Mouse (Mus musculus) hindbrain, embryonic 14.5 days (tissue): Measurements from ENCODE around the gene Lrp1. TPM values are rescaled to one million over a fixed set of nuclear protein-coding genes. Genes with fewer than 3 reads are reported as not detected.
"Not testable (repeated sequence)": the region's sequence is repeated elsewhere in the genome, so short reads cannot be mapped to it uniquely, and the experiment has no call there.

Experiments
- ATAC-seq: fragments of 200-750 bp; cut with Nextera tagmentation; 2 replicates; pipeline ENCODE4 v1.8.0; 2017; ENCODE audit warnings: moderate number of reproducible peaks, mild to moderate bottlenecking, moderate TSS enrichment, moderate library complexity; ENCODE audit not compliant: low FRiP score
- DNase-seq: peaks from one replicate; pipeline ENCODE4 v3.0.0-alpha.2; 2015; ENCODE audit warnings: low spot score
- H3K27ac ChIP-seq: fragments of 300-500 bp; sonication (generic); 2 replicates; pipeline ENCODE4 v1.5.1; 2014; ENCODE audit warnings: mild to moderate bottlenecking, moderate library complexity
- H3K27me3 ChIP-seq: fragments of 300-500 bp; sonication (generic); 2 replicates; pipeline ENCODE4 v1.6.1; 2014; ENCODE audit warnings: mild to moderate bottlenecking, low read length, mixed read lengths; ENCODE audit not compliant: control insufficient read depth, insufficient read depth
- H3K36me3 ChIP-seq: fragments of 300-500 bp; sonication (generic); replicated peaks from 2 replicates; pipeline ENCODE4 v1.6.1; 2014; ENCODE audit not compliant: control insufficient read depth, insufficient read depth
- H3K4me1 ChIP-seq: fragments of 300-500 bp; sonication (generic); replicated peaks from 2 replicates; pipeline ENCODE4 v1.6.1; 2014; ENCODE audit warnings: antibody characterized with exemption, low read length, mixed read lengths; ENCODE audit not compliant: control insufficient read depth, insufficient read depth
- H3K4me2 ChIP-seq: fragments of 300-500 bp; sonication (generic); replicated peaks from 2 replicates; pipeline ENCODE4 v1.6.1; 2014; ENCODE audit warnings: mild to moderate bottlenecking, moderate library complexity
- H3K4me3 ChIP-seq: fragments of 300-500 bp; sonication (generic); replicated peaks from 2 replicates; pipeline ENCODE4 v1.5.1; 2014; ENCODE audit warnings: mild to moderate bottlenecking, low read length
- H3K9ac ChIP-seq: fragments of 300-500 bp; sonication (generic); 2 replicates; pipeline ENCODE4 v1.6.1; 2014
- H3K9me3 ChIP-seq: fragments of 300-500 bp; sonication (generic); 2 replicates; pipeline ENCODE4 v1.6.1; 2016; ENCODE audit warnings: low read length; ENCODE audit not compliant: control insufficient read depth
- WGBS: fragments of 180-500 bp; shearing (Covaris S2); extraction: QIAGEN DNeasy Blood & Tissue Kit; methylation state at CpG from one replicate; pipeline ENCODE4 v1.1.7; 2014; 5-methylcytosine and 5-hydroxymethylcytosine counted together
- polyA plus RNA-seq: library from polyadenylated mRNA; unstranded; fragments of >200 nt; fragmentation: Nextera tagmentation; extraction: Ambion mirVana; gene quantifications from 2 replicates; pipeline ENCODE4 v1.2.1, GENCODE M21; 2014

Gene Lrp1
- polyA plus RNA-seq, 1 experiment from 2014 or later, result 118 TPM

DNA sequence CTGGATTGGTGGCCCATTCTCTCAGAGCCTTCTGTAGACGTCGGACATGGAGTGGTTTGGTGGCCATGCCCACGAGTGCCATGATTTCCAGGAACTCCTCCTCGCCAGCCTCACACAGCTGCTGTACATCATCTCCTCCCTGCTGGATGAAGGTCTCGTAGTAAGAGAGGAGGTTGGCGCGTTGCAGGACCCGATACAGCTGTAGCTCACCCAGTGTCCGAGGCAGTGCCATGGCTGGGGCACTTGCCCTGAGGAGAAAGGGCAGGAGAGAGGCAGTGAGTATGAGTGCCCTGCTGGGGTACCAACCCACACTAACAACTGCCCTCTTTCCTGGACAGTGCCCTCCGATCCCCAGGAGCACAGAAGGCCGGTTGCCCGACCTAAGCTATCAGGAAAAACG, 43.9 kb upstream of the Lrp1 start:
- peak overlapping the region; percentile 65 for H3K4me2 ChIP-seq
- ATAC-seq (no peak), DNase-seq (no peak)
- no peaks in the 10 kb centered on the region for H3K9me3 ChIP-seq
- H3K27me3 ChIP-seq, result peaks cover 89% of the 10 kb centered on the region
- peaks cover 31% of the 10 kb centered on the region for H3K4me1 ChIP-seq
- peak overlapping the region; percentile 40 for H3K4me3 ChIP-seq
- 9% methylated on average over 13 of the region's 13 CpGs for WGBS
- no peaks in the 10 kb centered on the region for H3K36me3 ChIP-seq
- H3K27ac ChIP-seq, result no peak overlapping the region
- H3K9ac ChIP-seq, result no peak overlapping the region

DNA sequence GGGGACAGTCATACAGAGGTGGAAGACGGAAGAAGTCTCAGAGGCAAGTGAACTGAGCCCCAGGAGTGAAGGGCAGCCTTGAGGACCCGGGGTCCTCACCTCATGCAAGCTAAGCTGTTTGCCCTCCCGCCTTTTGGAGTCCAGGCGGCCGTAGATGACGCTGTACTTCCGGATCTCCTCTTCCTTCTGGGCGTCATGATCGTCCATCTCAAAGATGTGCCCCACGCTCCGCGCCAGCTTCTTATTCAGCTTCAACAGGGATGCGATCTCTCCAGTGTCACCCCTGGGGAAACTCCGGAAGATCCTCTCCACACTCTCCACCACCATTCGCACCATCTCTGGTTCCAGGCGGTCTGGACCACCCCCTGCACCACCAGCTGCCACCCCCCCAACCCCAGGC, 43.2 kb upstream of the Lrp1 start:
- H3K9ac ChIP-seq, result no peak overlapping the region
- H3K4me2 ChIP-seq, result peak overlapping the region; percentile 65
- H3K9me3 ChIP-seq, result no peaks in the 10 kb centered on the region
- no peaks in the 10 kb centered on the region for H3K36me3 ChIP-seq
- H3K27me3 ChIP-seq, result peaks cover 85% of the 10 kb centered on the region
- H3K4me1 ChIP-seq, result peaks cover 31% of the 10 kb centered on the region
- H3K27ac ChIP-seq, result no peak overlapping the region
- WGBS, result 10% methylated on average over 16 of the region's 16 CpGs
- ATAC-seq, result no peak
- DNase-seq, result no peak
- no peak overlapping the region for H3K4me3 ChIP-seq

GRCm38 (mm10) chr10:127663590-127663989, 42.6 kb upstream of the Lrp1 start:
- Histone ChIP-seq H3K9me3 (no peaks in the 10 kb centered on the region), H3K4me2 (no peak overlapping the region), H3K27me3 (peaks cover 80% of the 10 kb centered on the region), H3K27ac (no peak overlapping the region), H3K4me3 (no peak overlapping the region), H3K36me3 (no peaks in the 10 kb centered on the region), H3K9ac (no peak overlapping the region), H3K4me1 (peaks cover 29% of the 10 kb centered on the region)
- ATAC-seq, result no peak
- no peak for DNase-seq
- 21% methylated on average over 5 of the region's 5 CpGs for WGBS

DNA sequence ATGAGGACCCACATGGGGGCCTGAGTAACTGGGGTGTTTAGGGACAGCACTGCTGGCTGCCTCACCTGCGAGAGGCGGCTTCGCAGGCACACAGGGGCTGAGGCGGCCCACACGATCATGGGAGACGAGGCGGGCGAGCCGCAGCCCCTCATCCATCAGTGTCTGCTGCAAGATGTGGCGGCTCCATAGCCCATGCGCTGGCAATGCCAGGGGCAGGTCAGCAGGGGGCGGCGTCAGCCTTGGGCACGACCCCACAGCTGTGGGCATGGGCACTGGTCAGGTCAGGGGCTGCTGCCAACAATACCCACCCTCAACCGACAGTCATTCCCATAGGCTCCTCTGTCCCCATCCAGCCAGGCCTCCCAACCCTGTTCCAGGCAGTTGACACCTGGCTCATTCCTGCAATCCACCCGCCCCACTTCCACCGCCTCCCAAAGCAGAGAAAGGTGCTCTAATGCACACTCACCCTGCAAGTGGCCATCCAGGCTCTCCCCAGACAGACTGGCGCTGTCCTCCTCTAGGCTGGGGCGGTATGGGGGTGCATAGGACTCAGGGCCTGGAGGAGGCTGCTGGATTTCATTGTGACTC, 41.8 kb upstream of the Lrp1 start:
- 17% methylated on average over 19 of the region's 19 CpGs for WGBS
- Histone ChIP-seq H3K4me1 (peaks cover 21% of the 10 kb centered on the region), H3K4me3 (no peak overlapping the region), H3K36me3 (no peaks in the 10 kb centered on the region), H3K27me3 (peaks cover 73% of the 10 kb centered on the region), H3K4me2 (peak overlapping the region; percentile 29), H3K9ac (0 out of 2 replicates have a peak overlapping the region, but pooled peaks have one; percentile 13), H3K9me3 (no peaks in the 10 kb centered on the region), H3K27ac (no peak overlapping the region)
- DNase-seq (no peak), ATAC-seq (peak; percentile 4; the same call in 1 of the 2 replicates)

DNA sequence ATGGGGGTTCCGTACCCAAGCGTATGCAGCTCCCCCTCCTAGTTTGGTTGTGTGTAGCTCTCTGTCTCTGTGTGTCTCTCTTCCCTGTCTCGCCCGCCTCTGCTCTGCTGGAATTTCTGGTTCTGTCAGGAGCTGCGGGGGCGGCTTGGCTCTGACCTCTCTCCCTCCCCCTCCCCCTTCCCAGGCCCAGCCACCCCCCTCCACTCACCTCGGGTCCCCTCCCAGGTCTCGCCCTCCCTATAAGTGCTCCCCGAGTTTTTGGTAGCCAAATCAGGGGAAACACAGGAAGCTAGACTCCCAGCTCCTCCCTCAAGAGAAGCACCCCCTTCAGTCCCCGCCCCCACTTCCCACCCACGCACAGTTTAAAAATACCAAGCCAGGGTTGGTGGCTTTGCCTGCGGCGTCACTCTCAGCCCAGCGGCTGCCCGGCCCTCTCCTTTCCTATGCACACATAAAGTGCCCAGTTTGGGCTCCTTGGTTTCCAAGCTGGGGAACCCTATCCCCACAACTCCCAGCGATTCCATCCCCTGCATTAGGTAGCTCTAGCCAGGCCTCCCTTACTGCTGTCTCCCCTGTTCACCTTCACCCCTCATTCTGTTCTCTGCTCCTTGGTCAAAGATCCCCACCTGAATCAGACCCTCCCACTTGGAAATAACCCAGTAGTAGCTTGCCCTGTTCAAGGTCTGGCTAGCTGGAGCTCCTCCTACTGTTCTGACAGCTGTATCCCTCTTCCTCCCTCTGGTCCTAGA, 41.1 kb upstream of the Lrp1 start:
- 5% methylated on average over 14 of the region's 16 CpGs for WGBS
- ATAC-seq (peak; percentile 2; the same call in 1 of the 2 replicates), DNase-seq (no peak)
- Histone ChIP-seq H3K9me3 (no peaks in the 10 kb centered on the region), H3K4me3 (no peak overlapping the region), H3K27me3 (peaks cover 66% of the 10 kb centered on the region), H3K4me1 (peaks cover 21% of the 10 kb centered on the region), H3K4me2 (peak overlapping the region; percentile 29), H3K27ac (no peak overlapping the region), H3K36me3 (no peaks in the 10 kb centered on the region), H3K9ac (0 out of 2 replicates have a peak overlapping the region, but pooled peaks have one; percentile 13)

DNA sequence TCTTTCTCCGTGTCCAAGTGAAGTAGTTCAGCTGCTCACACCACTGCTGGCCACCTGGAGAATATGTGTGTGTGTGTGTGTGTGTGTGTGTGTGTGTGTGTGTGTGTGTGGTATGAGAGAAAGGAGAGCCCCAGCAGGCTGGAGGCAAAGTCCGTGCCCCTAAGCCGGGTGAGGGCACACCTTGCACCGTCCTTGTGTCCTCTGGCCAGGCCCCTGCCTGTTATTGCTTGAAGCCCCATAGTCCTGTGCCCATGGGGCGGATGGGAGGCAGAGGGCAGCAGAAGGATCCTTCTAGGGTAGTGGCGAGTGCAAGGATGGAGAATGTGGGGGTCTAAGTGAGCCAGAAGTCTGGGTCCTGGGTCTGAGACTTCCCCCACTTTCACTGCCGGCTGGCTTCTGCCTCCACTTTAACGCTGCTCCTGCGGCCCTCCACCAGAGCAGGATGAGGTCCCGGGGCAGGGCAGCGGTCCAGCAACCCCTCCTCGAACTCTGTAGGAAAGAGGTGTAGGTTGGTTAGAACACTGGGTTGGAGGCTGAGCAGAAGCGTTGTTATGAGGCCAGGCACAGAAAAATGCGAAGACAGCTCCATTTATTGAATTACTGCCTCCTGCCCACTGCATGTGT, 40.5 kb upstream of the Lrp1 start:
- H3K36me3 ChIP-seq, result no peaks in the 10 kb centered on the region
- WGBS, result 14% methylated on average over 14 of the region's 14 CpGs
- H3K4me2 ChIP-seq, result peak overlapping the region; percentile 29
- H3K4me3 ChIP-seq, result no peak overlapping the region
- no peaks in the 10 kb centered on the region for H3K9me3 ChIP-seq
- DNase-seq (no peak), ATAC-seq (no peak)
- H3K27me3 ChIP-seq, result peaks cover 59% of the 10 kb centered on the region
- peaks cover 15% of the 10 kb centered on the region for H3K4me1 ChIP-seq
- H3K27ac ChIP-seq, result no peak overlapping the region
- no peak overlapping the region for H3K9ac ChIP-seq

DNA sequence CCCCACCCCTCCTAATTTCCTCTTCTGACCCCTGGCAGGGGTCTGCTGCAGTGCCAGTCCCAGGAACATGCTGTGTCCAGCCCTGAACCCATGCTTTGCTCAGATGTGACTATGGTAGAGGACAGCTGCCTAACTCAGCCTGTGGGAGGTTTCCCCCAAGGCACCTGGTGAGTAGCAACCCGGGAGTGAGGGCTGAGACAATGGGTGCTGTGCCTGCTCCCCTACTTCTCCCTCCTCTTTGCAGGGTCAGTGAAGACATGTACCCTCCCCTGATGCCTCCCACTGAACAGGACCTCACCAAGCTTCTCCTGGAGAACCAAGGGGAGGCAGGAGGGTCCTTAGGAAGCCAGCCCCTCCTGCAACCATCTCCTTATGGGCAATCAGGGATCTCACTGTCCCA, 38.6 kb upstream of the Lrp1 start:
- peaks cover 41% of the 10 kb centered on the region for H3K27me3 ChIP-seq
- DNase-seq (no peak), ATAC-seq (no peak)
- no peak overlapping the region for H3K9ac ChIP-seq
- peaks cover 9% of the 10 kb centered on the region; the same call in 1 of the 2 replicates for H3K4me1 ChIP-seq
- 50% methylated on average over 1 of the region's 1 CpGs for WGBS
- no peak overlapping the region for H3K4me3 ChIP-seq
- no peak overlapping the region for H3K4me2 ChIP-seq
- H3K9me3 ChIP-seq, result no peaks in the 10 kb centered on the region
- no peak overlapping the region for H3K27ac ChIP-seq
- H3K36me3 ChIP-seq, result no peaks in the 10 kb centered on the region

GRCm38 (mm10) chr10:127658076-127658475, 37.1 kb upstream of the Lrp1 start:
- DNase-seq (no peak), ATAC-seq (no peak)
- H3K4me3 ChIP-seq, result no peak overlapping the region
- no peak overlapping the region for H3K27ac ChIP-seq
- no peaks in the 10 kb centered on the region for H3K9me3 ChIP-seq
- no peak overlapping the region for H3K9ac ChIP-seq
- peaks cover 26% of the 10 kb centered on the region for H3K27me3 ChIP-seq
- no peaks in the 10 kb centered on the region for H3K36me3 ChIP-seq
- H3K4me2 ChIP-seq, result no peak overlapping the region
- peaks cover 9% of the 10 kb centered on the region; the same call in 1 of the 2 replicates for H3K4me1 ChIP-seq
- 28% methylated on average over 6 of the region's 6 CpGs for WGBS

- 55% methylated on average over 6 of the region's 6 CpGs for WGBS
- H3K27me3 ChIP-seq, result peaks cover 22% of the 10 kb centered on the region
- not testable (repeated sequence) for H3K9me3 ChIP-seq, H3K4me1 ChIP-seq, H3K4me2 ChIP-seq, DNase-seq, H3K4me3 ChIP-seq, ATAC-seq, H3K9ac ChIP-seq, H3K27ac ChIP-seq, H3K36me3 ChIP-seq
Observed at GRCm38 (mm10) chr10:127657617-127658016, 36.7 kb upstream of the Lrp1 start.
